Mouse (Mus musculus) embryo, embryonic 11.5 days (tissue): ENCODE measurements around the gene Epha1.

Experiments
- DNase-seq: peaks from one replicate; pipeline ENCODE4 v3.0.0-alpha.2; 2012; ENCODE audit warnings: low read depth, low spot score

Epha1 gene

DNA sequence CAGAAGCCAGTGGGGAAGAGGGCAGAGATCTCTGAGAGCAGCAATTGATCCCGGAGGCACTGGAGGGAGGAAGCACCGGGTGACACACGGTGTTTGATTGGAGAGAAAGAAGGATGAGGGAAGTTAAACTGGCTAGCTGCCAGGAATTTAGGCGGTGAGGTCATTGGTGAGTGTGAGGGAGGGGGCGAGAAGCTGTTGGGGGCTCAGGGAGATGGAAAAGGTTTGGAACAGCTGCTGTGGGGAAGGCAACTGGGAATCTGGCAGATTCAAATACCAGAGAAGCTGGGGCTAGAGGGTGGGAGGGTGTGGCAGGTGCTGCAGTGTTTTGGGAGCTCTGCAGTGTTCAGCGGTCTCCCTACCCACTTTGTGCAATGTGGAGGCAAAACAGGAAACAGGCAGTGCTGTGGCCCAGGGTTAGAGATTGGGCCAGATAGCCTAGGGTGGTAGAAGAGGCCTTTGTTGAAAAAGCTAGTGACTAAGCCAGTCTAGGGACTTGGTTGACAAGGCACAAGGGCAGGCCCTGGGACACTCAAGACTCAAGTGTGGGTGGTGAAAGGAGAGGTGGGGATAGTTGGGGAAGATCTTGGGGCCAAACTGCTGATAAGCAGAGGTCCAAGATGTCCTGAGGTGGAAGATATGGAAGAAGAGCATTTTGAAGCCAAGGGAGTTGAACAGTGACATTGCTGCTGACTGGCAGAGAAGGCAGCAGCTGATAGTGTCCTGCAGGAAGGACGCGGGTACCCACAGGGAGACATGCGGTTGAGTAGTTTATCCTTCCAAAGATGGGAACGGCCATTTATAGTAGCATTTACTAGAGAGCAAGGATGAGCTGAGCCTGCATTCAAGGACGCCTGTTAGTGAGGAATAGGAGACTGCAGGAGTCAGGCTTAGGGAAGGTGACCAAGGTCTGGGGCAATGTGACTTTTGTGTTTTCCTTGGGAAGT, 18.7 kb downstream of the Epha1 start:
- no peak for DNase-seq

DNA sequence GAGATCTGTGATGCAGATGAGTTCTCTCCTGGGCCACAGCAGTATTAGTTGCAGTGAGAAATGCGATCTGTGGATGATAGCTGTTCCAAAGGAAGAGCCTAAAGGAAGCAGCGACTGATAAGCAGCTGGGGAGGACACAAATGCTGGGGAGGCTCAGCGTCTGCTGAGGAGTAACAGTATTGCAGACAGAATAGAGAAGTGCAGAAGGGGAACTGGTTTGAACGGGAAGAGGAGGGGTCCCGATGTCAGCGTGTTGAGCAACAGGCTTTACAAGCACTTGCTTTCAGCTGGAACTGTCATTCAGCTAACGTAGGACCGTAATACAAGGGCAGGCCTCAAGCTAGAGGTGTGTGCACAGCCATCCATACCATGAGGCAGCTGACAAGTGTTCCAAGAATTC, 19.9 kb downstream of the Epha1 start:
- no peak for DNase-seq

DNA sequence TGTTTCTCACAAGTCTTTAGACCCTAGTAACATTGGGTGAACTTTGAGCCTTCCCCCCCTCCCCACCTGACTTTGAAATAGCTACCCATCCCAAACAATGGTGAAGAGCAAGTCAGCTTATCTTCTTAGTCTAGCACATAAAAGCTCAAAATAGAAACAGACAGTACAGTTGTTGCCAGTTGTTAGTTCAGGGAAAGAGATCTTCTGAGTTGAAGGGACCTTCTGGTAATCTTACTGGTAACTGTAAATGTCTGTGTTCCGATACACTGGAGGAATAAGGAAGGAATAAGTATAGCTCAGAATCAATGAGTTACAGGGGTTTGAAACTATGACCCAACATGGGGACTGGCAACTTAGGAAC, 20.6 kb downstream of the Epha1 start:
- no peak for DNase-seq

DNA sequence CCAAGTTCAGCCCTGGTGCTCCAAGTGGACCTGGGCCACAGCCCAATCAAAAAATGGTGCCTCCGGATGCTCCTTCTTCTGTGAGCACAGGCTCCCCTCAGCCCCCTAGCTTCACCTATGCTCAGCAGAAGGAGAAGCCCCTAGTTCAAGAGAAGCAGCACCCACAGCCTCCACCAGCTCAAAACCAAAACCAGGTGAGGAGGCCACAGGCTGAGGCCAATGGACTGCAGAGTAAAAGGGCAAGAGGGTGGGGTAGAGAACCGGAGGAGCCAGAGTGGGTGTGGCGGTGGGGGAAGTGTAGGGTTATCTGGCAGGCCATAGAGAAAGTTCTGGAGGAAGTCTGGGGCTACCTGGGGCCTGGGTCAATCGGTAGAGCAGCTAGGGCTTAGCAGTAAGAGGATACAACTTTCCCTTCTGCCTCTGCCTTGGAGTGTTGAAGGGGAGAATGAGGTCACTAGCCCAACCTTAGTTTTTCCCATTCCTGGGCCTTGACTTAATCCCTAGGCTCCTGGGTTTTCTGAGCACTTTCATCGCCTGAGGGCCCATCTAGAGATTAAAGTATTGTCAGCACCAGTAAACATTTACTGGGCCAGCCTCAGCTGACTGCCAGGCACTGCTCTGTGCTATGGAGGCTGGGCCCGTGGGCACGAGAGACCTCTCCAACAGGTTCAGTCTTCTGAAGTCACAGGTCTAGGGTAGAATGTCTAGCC, 21.1 kb downstream of the Epha1 start:
- no peak for DNase-seq

DNA sequence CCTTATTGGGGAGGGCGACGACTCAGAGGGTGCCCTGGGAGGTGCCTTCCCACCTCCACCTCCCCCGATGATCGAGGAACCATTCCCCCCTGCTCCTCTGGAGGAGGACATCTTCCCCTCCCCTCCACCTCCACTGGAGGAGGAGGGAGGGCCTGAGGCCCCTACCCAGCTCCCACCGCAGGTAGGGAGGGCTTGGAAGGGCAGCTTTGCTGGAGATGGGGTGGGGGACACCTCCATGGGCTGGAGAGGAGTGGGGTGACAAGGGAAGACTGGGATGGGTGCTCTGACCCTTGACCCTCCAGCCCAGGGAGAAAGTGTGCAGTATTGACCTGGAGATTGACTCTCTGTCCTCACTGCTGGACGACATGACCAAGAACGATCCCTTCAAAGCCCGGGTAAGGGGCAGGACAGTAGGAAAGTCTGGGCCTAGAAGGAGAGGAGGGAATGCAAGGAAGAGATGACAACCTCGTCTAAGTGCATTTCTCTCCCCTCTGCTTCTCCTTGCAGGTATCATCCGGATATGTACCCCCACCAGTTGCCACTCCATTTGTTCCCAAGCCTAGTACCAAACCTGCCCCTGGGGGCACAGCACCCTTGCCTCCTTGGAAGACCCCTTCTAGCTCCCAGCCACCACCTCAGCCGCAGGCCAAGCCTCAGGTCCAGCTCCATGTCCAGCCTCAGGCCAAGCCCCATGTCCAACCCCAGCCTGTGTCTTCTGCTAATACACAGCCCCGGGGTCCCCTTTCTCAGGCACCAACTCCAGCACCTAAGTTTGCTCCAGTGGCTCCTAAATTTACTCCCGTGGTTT, 21.9 kb downstream of the Epha1 start:
- no peak for DNase-seq

DNA sequence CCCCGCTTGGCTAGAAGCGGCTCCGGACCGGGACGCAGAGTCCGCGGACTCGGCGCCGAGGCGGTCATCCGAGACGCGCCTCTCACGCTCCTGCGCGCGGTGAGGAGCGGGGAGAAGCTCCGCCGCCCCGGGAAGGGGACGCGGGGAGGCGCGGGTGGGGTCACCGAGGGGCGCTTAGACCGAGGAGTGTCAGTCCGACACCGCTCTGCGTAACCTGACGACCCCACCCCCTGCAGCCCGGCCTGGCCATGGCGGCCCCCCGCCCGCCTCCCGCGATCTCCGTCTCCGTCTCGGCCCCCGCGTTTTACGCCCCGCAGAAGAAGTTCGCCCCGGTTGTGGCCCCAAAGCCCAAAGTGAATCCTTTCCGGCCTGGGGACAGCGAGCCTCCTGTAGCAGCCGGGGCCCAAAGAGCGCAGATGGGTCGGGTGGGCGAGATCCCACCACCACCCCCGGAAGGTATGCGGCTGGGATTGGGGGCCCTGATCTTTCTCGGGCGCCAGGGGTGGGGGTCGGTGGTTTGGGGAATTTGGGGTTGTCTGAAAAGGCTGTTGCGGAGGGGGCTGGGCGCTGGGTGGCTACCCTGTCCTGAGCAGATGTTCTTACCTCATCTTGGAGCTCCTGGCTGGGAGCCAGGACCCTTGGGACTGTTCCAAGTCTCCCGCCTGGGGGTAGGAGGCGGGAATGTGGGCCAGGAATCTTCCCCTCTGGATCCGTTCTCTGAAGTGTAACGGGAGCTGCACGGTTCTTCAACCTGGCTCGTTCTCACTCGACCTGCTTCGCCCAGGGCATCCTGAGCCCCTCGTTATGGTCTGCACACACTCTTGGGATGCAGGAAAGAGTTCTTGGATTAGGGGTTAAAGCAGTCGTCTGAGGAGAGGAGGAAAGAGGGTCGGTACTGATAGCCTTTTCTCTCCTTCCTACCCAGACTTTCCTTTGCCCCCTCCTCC, 22.8 kb downstream of the Epha1 start:
- peak; percentile 59 for DNase-seq

DNA sequence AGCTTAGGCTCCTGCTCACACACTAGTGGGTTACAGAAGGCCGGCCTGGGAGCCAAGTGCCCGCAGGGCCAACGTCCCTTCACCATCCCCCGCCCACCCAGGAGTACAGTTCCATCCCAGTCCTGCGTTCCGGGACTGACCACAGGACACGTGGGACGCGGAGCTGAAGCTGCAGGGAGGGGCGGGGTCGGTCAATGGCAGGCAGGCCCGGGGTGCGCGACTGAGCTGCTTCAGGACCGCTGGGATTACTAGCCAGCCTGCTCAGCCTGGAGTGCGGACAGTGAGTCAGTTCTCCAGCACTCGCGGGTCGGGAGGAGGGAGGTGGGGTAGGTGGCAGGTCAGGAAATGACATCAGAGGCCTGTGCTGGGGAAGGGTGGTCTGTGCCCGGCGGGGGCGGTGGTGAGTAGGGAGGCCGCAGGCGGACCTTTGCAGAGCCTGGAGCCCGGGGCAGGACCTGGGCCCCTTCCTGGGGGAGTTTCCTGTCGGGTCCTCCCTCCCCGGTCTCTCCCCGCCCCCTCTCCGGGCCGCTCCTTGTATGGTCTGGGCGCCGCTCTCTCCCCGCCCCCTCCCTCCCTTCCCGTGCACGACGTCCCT, 23.5 kb downstream of the Epha1 start, which contains the start of gene Zyx:
Gene Zyx (plus strand): TSS at position 205 of the 595 bp plus-strand sequence.
- peak; percentile 81 for DNase-seq

DNA sequence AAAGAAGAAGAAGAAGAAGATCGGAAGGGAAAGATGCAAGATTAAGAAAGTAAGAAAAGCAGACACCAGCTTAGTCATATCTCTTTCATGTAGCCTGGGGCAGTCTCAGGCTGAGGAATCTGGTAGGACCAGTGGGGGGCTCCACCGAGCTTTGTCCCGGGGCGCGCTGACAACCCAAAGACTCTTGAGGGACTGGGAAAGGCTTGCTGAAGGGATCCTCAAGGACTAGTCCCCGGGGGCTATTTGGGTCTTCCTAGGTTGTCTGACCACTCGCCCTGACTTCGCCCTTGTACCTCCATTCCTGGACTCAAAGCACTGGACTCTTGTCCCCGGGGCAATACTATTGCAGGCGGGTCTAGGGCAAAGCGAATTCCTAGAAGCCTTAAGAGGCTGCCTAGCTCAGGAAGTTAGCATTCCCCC, 24.1 kb downstream of the Epha1 start:
- peak; percentile 53 for DNase-seq

DNA sequence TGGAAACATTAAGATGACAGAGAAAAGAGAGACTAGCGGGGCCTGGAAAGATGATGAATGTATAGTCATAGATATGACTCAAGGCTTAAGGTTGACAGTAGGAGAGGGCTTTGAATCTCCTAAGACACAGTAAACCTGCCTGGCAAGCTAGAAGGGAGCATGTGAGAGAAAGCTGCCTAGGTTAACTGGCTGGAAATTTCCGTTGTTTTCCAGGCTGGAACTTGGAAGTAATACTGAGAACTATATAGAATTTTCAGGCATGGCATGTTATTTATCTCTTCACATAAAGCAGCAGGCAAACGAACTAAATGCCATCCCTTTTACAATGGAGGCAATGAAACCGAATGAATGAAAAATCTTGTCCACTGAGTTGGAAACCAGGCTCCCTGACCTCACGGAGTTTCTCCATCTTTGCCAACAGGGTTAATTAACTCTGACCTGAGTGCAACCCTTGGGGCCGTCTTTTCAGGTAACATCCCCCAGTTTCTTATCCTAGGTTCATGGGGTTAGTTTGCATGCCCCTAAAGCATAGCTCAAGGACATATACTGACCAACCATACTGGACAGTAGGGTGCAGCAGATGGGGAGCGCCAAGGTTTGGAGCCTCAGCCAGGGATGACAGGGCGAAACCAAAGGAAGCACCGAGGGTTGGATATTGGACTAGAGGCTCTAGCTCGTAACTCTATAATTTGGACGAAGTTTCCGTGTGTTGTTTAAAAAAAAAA, 24.6 kb downstream of the Epha1 start:
- DNase-seq: no peak

DNA sequence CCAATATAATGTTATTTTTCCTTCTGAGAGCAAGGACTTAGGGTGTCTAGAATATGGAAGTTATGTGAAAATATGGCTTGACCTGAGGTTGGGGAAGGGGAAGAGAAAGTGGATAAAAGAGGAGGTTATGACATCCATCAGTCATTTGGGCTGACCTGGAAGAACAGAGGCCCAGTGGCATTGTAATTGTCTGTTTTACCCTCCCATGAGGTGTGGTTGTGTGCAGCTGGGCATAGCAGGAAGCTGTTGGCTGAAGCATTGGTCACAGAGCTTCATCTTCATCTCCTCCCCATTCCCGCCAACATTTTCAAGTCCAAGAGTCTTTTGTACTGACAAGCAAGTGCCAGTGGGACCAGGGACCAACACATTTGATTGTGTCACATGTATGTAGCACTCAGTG, 28.8 kb downstream of the Epha1 start:
- no peak for DNase-seq

DNA sequence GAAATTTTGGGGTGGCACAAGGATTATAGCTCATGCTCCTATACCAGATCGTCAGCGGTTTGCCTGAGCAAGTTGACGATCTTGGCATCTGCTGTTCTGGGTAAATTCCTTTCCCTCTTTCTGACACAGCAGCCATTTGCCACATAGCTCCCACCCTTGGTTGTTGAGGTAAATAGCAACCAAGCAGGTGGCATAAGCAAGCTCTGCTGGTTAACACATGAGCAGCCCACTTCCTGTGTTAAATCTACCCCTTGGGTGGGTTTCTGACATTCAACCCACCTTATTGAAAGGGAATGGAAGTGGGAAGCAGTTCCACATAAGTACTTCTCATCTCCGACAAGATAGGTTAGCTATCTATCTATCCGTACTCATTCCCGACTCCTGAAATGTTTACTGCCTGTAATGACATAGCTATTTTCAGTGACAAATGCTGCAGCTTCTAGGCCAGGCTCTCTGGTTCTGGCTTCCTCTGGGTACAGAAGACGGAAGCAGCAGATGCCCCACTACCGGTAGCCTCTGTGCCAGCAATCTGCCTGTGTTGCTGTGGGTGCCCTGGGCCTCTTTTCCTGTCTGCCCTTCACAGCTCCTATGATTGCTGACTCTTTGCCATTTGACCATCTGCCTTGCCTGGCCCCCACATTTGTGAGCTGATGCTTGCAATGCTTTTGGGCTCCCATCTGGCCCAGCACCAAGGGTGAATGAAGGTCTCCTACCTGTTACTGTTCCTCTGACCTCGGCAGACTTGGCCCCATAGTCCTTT, 29.5 kb downstream of the Epha1 start:
- no peak for DNase-seq

DNA sequence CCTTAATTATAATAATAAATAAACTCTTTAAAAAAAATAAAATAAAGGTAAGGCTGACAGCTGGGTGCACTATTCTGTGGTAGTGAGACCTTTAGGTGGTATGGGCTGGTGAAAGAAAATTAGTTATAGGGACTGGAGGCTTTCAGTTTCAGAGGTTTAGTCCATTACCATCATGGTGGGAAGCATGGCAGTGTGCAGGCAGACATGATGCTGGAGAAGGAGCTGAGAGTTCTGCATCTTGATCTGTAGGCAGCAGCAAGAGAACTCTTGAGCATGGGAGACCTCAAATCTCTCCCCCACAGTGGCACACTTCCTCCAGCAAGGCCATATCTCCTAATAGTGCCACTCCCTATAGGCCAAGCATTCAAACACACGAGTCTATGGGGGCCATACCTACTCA, 30.9 kb downstream of the Epha1 start:
- no peak for DNase-seq

DNA sequence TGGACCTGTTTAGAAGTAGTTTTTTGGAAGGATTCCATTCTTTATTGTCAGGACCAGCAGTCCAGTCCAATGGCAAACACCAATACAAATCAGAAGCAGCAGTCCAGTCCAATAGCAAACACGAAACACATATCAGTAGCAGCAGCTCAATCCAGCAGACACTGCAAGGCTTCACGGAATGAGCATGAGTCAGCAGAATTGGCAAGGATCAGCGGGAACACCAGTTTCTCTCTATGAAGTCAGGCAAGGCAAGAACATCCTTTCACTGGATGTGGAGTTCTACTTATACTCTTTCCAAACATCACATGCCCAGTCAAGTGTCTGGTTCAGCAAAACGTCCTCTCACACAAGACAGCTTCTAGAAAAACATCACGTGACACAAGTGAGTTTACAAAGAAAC, 33.1 kb downstream of the Epha1 start:
- no peak for DNase-seq

DNA sequence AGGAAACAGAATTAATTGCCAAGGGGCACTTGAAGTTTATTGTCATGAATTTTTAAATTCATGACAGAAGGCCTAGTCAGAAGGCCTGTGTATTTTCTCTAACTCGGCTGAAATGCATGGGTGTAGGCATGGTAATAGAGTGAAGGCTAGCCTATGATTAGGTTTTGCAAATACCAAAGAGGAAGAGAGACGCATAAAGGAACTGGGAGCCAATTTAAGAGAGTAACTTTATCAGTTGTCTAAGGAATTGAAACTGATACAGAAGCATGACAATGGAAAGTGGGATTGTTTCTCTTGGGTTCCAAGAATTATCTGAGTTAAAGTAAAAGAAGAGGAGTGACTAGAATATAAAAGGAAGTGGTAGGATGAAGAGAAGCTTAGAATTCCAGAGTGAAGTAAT, 33.9 kb downstream of the Epha1 start:
- DNase-seq: no peak

DNA sequence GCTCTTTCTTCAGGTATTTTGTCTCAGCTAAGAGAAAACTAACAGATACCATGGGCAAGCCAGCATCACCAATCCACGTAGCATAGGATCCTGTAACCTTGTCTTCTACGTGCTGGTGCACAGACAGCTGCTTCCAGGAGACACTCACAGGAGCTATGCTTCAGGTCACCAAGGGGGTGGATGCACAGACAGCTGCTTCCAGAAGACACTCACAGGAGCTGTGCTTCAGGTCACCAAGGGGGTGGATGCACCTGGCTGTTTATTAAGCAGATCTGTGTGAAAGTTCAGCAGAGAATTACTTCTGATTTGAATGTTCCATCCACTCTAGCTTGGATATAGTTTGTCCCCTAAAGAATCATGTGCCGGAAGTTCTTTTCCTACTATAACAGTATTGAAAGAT, 42.1 kb downstream of the Epha1 start:
- DNase-seq: no peak

DNA sequence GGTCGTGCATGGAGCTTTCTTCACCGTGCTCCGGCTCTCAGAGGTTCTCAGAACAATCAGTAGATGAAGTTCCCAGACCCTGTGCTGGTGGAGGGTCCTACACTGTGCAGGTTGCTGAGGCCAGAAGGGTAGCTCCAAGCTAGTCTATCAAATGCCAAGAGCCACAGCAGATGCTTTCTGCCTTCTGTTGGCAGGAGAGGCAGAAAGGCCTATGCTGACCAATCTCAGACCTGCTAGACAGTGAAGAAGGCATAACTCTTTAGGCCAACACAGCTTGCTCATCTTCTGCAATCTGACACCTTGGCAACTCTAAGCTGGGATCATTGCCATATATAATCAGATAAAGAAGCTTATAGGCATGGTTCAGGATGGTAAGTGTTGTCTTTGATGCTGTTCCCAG, 42.9 kb downstream of the Epha1 start:
- DNase-seq: no peak

DNA sequence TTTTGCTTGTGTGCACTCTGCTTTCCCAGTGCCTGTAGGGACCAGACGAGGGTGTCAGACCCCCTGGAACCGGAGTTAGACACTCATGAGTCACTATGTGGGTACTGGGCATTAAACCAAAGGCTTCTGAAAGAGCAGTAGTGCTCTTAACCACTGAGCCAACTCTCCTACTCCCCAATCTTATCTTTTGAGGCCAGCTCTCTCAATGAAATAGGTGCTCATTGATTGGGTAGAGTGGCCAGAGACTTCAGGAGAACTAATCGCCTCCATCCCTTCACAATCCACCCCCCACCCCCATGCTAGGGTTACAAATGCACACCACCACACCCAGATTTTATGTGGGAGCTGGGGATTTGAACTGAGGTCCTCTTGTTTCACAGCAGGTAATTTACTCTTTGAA, 44.3 kb downstream of the Epha1 start:
- DNase-seq: no peak

DNA sequence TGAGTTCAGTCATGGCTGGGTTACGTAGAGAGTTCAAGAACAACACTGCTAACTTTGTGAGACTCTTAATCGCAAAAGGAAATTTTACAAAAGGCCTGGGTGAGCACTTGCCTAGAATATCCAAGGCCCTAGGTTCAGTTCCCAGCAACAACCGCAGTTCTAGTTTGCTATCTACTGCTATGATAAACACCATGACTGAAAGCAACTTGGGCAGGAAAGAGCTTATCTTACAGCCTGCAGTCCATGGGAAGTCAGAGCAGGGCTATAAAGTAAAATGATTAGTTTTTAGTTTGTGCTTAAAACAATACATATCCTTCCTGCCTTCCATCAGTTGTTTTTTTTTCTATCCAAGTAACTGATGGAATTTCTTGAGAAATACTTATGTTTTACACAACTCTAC, 46.6 kb downstream of the Epha1 start:
- no peak for DNase-seq

DNA sequence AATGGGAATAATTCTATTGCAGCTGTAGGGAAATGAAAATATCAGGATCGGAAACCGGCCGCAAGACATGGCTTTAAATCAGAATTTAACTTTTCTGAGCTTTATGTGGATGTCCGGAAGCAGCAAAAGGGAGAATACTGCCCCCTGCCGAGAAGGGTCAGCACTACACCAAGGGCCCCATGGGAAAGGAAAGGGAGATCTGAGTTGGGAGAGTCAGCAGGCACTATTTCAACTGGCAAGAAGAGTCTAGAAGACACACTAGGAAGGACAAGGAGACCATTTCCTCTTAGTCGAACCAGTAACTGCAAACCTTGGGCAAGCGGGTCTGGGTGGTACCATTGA, 47.8 kb downstream of the Epha1 start:
- DNase-seq: peak; percentile 60
